Mouse (Mus musculus): ENCODE results near the gene Tbccd1. TPM values are rescaled to one million over a fixed set of nuclear protein-coding genes. Genes with fewer than 3 reads are reported as not detected.
"Not testable (repeated sequence)": the region's sequence is repeated elsewhere in the genome, so short reads cannot be mapped to it uniquely, and the experiment has no call there.

The Tbccd1 gene
- total RNA-seq, 2 experiments from 2014 or later: 10.9 to 11.2 TPM

DNA sequence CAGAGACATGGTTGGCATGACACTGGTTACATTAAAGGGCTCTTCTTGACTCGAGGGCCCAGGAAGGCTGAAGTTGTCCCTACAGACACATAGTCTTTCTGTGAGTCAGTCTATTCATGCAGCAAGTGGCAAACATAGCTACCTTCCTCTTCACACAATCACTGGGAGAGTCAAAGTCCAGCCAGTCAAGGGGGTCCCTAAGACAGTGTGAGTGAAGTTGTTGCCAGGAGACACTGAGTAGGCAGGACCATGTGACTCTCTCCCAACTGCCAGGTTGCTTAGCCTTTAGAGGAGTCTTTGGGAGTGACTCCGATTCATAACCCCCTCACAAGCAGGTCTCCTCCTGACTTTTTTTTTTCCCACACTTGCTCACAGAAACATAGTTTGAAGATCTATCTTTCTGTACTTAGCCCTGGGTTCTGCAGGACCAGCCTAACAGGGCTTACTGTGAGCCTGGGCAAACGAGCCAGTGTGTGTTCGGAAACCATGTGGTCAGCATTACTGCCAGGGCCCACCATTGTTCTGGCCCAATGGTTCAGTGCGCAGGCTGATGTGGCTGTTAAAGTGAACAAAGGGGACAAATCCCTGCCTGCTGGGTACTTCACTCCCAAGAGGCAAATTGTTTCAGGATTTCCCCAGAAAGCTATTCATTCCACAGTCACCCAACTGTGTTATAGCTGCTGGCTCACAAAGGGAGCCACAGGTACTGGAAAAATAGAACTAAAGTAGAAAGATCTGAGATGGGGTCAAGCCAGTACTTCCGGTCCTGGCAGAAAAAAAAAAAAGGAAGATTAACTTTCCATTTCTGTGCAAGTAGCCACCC is 57.2 kb downstream of the Tbccd1 start:
- no peak for DNase-seq
- intact Hi-C loops (cut with DNase I): no loop called here

DNA sequence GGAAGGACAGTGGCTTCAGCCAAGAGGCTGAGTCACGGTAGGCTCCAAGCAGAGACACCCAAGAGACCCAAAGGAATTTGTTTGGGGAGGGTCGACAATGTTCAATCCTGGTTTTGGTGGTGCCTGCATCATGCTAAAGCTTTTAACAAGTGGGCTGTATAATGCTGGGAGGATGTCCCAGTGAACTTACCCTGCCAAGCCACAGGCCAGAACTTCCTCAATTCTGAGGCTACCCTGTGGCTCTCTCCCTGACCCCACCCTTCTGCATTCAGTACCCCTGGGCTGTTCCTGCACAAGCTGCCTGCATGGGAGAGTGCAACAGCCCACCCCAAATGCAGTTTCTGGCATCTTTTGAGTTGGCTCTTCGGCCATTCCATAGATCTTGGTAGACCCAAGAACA is 58.9 kb downstream of the Tbccd1 start:
- intact Hi-C loops (cut with DNase I): no loop called here

DNA sequence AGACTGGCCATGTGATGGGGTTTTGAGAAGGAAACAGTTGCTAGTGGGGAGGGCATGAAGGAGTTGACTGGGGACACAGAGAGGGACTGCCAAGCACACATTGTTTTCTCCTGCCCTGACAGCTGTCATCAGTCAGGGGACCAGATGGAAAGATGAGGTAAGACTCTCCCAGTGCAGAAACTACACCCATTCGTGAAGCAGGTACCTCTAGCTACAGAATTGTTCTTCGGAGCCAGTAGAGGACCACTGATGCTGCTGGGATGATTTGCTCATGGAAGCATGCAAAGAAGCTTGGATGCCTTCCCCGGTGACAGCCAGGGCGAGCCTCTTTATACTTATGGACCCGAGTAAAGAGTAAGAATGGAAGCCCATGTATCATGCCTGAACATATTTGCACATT is 59.9 kb downstream of the Tbccd1 start:
- no peak for DNase-seq
- intact Hi-C loops (cut with DNase I): no loop called here

More for the DNA sequence above, 58.9 kb downstream of the Tbccd1 start:
- DNase-seq: peak in 1 of 2 experiments; percentile 8

DNA sequence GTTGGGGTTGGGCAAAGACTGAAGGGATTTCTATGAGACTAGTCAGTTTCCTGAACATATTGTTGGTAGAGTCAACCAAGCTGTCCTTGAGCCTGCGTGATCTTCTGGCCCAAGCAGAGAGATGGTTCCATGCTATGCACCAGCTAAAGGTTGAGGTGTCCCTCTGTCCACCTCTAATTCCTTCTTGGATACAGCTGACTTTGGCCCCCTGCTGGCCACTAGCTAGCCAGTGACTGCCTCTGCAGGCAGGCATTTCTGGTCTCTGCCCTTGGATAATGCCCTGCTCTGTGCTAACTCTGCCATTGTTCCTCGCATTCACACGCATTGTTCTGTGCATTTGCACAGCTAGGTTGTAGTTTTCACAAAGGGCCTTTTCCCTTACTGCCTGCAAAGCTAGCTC is 62.0 kb downstream of the Tbccd1 start:
- peak in 1 of 2 experiments; percentile 8 for DNase-seq
- intact Hi-C loops (cut with DNase I): no loop called here

DNA sequence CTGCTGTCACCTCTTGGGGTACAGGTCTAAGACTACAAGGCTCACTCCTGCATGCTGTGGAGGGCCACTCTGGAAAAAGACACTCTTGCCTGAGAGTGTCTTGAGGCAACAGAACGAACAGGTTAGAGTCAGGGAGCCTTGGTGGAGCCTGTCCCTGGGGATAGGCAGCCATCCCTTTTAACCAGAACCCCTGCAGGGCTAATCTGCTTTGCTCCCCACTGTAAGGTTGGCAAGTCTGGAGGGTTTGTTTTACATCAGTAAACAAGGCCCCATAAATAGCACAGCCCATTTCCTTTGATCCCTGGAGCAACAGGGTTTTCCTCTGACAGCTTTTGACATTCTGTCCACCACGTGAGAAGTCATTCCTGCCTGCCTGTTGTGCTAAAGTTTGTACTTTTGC is 66.2 kb downstream of the Tbccd1 start:
- intact Hi-C loops (cut with DNase I): no loop called here

DNA sequence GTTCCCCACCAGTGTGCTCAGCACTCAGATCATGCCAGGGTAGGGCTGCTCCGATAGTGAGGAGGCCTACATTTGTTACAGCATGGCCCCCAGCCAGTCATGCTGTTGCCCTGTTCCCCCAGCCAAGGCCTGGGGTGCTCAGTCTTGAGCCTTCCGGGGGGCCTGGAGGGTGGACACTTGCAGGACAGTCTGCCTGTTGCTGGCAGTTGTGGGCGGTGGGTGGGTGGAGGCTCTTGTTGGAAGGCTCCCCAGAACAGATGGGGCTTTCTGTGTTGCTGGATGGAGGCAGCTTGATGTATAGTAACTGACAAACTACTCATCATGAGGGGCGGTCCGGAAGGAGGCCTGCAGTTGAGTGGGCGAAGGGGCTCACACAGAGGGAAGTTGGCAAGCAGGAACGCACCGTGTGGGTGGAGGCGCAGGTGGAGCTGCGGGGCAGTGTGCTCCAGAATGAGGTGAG is 67.5 kb downstream of the Tbccd1 start:
- intact Hi-C loops (cut with DNase I): no loop called here
- no peak for DNase-seq

More for the DNA sequence above, 66.2 kb downstream of the Tbccd1 start:
- DNase-seq: no peak

DNA sequence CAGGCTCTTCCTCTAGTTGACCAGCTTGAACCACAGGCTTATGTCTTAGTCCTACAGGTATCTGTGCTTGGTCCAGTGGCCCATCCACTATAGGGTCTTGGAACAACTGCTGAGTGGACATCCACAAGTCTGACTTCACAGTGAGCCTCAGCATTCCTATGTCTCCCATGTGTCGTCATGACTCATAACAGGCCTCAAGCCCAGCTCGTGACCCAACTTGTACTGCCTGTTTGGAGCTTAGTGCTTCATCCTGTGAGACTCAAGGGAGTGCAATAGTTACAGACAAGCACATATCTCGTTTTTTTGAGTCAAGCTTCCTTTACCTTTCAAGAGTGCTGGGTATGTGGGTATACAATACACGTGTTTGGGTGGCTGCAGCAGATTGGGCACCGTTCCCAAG is 74.8 kb downstream of the Tbccd1 start:
- intact Hi-C loops (cut with DNase I): no loop called here
- DNase-seq: no peak

DNA sequence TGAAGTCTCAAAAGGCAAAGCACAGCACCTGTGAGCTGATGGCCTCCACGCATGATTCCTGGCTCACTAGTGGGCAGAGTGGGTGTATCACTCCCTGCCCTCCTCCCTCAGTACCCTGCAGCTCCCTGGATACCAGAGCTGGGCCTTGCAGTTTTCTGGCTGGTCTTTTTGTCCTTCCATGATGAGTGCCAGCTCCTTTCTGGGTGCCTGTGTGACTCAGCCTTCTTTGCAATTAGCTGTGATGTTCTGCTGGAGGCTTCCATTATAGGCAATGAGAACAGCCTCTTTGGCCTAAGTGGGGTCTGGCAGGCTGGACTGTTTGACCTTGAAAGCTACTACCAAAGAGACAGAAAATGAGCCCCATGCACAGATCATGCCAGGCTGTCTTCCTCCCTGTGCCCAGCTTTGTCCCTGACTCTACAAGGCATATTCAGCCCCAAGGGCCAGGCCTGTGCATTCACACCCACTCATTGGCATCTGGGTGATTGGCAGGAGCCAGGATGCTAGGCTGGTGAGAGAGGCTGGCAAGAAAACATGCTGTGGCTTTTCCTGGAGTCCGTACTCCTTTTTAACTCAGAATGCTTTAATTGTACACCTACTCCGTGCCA is 78.1 kb downstream of the Tbccd1 start:
- intact Hi-C loops (cut with DNase I): no loop called here
- DNase-seq: no peak

DNA sequence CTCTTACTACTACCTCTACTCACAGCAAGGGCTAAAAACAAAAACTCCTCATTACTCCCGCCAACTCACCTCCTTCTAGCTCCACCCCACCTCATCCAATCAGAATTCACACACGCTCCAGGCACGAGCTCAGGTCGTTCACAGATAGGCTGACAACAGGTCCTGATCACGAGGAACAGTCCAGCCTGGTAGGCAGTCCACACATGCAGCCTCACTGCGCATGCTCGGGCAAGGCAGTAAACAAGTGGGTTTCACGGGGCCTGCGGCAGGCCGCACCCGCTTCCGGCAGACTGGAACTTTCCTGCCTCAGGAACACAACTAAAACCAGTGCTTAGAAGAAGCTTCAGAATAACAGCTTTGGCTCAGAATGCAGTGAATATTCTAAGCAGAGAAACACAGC is 79.2 kb downstream of the Tbccd1 start:
- intact Hi-C loops (cut with DNase I); DNase-seq: not testable (repeated sequence)

DNA sequence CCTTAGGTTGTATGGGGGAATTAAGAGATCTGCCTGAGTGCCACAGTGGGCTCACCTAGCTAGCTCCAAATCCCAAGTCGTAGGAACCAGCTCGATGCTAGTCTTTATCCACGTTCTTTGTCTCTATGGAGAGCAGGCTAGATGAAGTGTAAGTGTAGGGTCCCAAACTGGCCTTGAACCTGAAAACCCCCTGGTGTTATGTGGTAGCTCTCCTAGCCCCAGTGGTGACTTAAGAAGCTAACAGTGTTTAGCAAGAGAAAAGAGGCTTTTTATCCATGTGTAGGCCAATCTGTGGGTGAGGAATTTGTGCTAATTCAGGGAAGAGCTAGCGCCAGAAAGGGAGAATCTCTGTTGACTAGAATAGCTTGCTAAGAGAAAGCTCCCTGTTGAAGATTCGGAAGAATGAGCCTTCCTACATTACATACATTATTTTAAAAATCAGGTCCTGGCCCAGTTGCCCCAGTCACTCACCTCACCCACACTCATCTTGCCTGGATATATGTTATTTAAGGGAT is 81.9 kb downstream of the Tbccd1 start:
- intact Hi-C loops (cut with DNase I): no loop called here
- no peak for DNase-seq

DNA sequence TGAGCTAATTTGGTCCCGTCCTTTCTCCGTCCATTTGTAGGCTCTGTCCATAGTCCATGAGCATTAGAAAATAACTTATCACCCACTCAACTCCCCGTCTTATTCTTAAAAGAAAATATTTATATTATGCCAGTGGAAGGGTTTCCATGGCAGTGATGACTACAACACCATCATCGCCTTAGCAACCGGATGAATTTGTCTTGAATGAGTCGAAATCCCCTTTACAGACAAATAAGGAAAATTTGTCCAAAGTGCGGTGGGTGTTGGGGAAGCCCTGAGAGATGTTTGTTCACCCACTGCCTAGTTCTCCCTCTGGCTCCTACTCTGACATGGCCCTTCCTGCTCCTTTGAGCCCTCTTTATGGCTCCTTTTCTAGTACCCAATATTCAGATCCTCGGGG is 88.8 kb downstream of the Tbccd1 start:
- DNase-seq: no peak
- intact Hi-C loops (cut with DNase I): no loop called here

DNA sequence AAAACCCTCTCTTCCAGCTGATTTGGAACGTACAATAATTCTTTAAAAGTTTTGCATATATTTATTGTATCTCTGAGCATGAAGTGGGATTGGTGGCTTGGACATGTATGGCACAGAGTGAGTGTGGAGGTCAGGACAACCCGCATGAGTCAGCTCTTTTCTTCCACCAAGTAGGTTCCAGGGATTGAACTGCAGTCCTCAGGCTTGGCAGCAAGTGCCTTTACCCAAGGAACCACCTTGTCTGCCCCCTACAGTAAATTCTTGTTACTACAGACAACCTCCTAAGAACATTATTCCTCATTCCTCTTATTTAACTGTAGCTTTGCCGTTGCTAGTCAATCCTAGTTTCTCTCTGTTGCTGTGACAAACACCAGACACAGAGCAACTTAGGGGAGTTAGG is 90.1 kb downstream of the Tbccd1 start:
- no peak for DNase-seq
- intact Hi-C loops (cut with DNase I): no loop called here

DNA sequence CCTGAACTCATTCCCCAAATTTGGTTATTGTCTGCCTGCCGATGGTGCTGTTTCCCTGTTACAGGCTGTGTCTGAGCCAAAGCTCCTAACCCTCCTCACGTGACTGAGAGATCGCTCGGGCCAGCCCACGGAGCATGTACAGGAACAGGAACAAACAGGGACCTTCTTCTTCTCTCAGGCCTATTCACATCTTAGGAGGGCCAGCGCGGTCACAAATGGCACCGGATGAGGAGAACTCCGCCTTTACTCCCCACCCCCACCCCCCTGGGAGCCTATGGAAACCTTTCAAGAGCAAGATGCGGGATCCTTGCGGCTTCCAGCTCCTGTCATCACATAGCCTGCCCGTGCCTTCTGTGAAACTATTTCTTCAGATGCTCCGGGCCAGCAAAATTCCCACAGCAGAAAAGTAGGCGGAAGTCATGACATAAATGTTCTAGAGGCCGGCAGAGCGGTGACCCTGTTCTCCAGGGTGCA is 90.7 kb downstream of the Tbccd1 start:
- peak; percentile 29 to 39 for DNase-seq
- intact Hi-C loops (cut with DNase I): no loop called here

DNA sequence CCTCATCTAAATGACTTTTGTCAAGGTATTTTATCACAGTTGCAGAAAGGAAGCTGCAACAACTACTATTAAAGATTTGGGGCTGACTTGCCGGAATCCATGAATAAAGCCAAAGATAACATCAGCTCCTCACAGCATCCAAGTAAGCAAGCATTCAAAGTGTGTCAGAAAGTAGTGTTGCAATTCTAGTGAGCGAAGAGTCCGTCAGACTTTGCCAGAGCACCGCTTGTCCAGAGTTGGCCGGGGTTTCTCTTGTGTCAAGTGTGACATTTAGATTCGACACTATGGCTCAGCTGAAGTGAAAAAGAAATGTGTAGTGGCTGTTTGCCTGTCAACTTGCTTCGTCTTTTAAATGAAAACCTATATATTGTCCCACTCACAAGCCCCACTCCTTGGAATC is 91.9 kb downstream of the Tbccd1 start:
- DNase-seq: peak in 1 of 2 experiments; percentile 3
- intact Hi-C loops (cut with DNase I): no loop called here

Other genes with a start within 250 kb of the Tbccd1 start
- under 1 TPM; 0.41 to 0.42 TPM for gene Dgkg, start 200.4 kb downstream of the Tbccd1 start, total RNA-seq (2021)
- gene Crygs, start 46.1 kb downstream of the Tbccd1 start, total RNA-seq (2021): not detected
- 10 to 100 TPM; 54.0 to 62.9 TPM for gene Dnajb11, start 176 bp upstream of the Tbccd1 start, total RNA-seq (2021)
- gene Ahsg, start 33.6 kb upstream of the Tbccd1 start, total RNA-seq (2021): 10 to 100 TPM in 1 of 2 experiments, 1 to 10 TPM in 1; 9.1 to 10.1 TPM
- under 1 TPM; 0.28 to 0.35 TPM for gene Fetub, start 60.7 kb upstream of the Tbccd1 start, total RNA-seq (2021)
- gene Hrg, start 93.4 kb upstream of the Tbccd1 start, total RNA-seq (2021): not detected
- not detected for gene Kng2, start 171.8 kb upstream of the Tbccd1 start, total RNA-seq (2021)
- not detected for gene Kng1, start 200.2 kb upstream of the Tbccd1 start, total RNA-seq (2021)
- gene Eif4a2, start 249.8 kb upstream of the Tbccd1 start, total RNA-seq (2021): 100 to 1,000 TPM; 379 to 387 TPM

Measured in heart, postnatal 36 days (tissue).